Mouse (Mus musculus) c-Kit-positive CD71-positive TER-119-negative erythroid progenitor cells, embryonic 14.5 days (primary cell): ENCODE results near the gene Tdrd6.

ENCODE experiments used
- DNase-seq: peaks from one replicate; pipeline ENCODE4 v3.0.0-alpha.2; 2013; ENCODE audit warnings: low read depth

Tdrd6 gene

DNA sequence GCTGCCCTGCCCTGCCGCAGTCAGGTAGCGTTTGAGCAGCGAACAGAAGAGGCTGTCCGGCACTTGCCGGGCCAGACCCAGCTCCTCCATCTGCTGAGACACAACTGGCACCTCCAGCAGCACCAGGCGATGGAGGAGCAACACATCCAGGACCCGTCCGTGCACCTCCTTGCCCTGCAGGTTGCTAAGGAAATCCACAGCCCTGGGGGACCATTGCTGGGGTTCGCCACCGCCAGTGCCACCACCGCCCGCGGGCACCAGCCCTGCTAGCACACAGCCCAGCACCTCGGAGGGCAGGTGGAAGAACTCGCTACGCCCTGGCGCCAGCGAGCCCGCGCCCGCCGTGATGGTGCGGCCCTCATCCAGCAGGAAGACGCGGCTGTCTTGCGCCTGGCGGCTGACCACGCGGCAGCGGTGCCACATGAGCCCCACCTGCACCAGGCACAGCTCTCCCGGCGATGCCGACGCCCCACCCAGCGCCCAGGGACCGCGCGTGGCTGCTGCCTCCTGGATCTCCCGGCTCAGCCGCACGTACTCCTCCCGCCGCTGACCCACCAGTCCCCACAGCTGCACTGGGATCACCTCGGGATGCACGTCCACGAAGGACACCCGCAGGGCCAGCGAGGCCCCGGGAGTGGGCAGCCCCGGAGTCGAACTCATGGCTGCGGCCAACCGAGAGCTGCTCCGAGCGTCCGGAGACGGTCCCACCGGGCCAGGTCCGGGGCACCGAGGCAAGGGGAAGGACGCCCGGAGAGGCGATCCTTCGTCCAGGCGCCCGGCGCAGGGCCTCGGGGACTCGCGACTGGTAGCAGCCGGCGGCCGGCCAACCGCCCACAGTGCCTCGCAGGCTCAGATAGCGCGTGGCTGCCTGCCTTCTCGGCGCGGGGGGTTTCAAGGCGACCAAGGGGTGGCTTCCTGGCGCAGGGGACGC is at the start of gene Tdrd6:
Tdrd6 (minus strand) TSS at position 804 of the 931 bp plus-strand sequence.
- no peak for DNase-seq

- DNase-seq, result no peak
These were observed 47.2 kb upstream of the Tdrd6 start for GRCm38 (mm10) chr17:43677317-43677716.

- no peak for DNase-seq
These were observed 46.1 kb upstream of the Tdrd6 start for GRCm38 (mm10) chr17:43676241-43676640.

- DNase-seq, result no peak
These were observed 45.1 kb upstream of the Tdrd6 start for GRCm38 (mm10) chr17:43675228-43675627.

DNA sequence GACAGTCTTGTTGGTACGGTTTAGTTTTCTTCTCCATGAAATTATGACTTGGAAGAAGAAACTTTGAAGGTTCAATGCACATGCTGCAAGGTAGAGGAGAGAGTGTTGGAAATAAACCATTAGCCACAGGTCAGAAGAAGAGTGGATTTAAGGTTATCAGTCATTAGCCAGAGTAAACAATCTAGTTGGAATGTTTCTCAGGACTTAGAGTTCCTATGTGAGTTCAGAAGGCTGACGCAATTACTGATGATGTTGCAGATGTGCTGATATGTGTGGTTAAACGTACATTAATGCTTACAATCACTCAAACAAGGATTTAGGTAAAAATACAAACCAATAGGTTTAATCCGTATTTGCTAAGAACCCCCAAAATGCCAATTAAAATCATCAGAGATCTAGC is 41.8 kb upstream of the Tdrd6 start:
- DNase-seq, result no peak

DNA sequence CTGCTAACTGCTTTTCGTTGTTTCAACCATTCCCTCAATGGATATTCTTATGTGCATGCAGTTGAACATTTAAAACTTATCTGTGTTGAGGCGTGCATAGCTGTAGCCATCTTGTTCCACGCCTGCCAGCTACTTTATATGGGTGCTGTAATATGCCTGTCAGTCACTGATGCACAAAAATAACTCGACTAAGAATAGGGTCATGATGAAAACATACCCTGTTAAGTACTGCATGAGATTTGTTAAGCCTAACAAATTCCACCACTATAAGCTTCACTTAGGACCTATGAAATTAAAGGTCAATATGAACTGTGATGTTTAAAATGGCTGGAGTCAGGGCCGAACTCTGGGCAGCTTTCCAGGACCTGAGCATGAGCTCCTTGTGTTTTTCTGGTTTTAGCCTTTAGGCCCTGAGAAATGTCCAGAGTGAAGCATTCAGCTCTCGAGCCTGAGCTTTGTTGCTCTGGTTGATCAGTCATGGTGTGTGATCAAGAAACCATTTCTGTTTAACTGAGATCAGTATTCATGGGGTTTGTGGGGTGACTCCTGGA is 39.1 kb upstream of the Tdrd6 start:
- no peak for DNase-seq

DNA sequence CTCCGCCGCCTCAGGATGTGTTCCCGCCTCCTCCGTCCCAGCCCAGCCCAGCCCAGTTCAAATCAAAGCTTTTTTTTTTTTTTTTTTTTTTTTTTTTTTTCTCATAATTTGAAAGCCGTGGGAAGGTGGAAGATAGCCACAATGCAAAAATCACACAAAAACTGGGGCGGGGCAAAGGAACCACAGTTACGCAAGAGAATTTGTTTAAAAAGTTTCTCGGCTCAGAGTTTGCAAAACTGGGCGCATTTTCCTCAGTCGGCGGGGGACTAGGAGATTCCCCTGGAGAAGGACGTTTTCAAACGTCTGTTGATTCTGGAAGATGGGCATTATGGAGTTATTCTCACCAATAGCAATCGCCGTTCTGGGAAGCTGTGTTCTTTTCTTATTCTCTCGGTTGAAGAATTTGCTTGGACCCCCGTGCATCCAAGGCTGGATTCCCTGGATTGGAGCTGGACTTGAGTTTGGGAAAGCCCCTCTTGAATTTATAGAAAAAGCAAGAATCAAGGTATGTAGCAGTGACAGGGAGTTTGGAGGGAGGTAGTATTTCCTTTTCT is 37.3 kb upstream of the Tdrd6 start, which contains the start of gene Cyp39a1:
Cyp39a1 (plus strand) TSS at position 136 of the 554 bp plus-strand sequence.
- no peak for DNase-seq

DNA sequence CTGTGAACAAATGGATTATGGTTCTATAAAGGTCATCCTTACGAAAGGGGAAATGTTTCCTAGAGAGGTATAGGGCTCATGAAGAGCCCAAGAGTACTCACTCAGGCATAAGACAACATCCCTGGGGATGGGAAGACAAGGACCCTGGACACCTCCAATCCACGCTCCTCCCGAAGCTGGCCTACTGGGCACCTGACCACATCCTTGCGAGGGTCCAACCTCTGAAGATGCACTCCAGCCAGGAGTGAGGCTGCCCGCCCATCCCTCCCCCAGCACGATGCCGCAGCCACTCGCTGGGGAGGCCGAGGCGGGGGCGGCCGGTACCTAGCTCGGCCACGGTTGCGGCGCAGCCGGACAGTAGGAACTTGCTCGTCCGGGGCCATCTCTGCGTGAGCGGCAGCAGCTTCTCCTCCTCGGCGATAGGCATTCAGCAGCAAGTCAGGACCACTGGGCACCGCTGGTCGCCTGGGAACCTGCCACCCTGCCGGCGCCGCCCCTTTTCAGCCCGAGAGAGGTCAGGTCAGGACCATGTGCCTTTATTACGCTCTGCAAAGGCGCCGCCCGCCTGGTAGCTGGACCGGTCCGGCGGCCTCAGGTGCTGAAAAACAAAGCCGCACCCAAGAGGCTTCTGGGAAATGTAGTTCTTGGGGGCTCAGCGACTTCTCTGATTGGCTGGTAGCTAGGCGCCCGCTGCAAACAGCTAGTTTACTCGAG is 36.6 kb upstream of the Tdrd6 start, which contains the start of gene Slc25a27:
Slc25a27 (minus strand) TSS at position 639 of the 714 bp plus-strand sequence.
- DNase-seq, result peak; percentile 73

DNA sequence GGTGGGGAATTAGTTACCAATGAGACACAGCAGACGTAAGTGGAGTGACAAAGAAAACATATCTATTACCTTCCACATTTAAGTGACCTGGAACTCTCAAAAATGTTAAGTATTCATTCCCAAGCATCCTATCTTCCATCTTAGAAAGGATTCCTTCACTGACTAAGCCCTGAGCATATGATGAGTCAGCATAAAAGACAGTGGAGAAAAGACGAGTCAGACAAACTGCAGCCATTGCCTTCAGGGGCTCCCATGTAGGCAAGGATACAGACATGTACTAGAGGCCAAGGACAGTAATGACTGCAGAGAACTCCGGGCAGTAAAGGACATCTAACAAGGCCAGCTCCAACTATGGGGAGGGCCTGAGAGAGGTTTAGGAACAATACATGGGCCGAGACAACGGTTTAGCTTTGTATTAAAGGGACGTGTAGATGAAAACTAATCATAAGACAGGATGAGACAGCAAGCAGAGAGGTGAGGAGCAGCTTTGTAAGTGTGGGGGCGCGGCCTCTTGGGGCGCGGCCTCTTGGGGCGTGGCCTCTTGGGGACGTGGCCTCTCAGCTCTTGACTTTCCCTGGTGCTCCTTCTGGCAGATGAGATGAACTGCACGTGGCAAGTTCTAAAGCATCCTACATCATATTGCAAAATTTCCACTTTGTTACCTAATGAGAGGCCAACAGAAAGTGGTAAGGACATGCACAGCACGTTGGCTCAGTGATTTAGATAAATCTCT is 21.4 kb upstream of the Tdrd6 start:
- DNase-seq, result no peak

GRCm38 (mm10) chr17:43649641-43650436 is 19.7 kb upstream of the Tdrd6 start:
- no peak for DNase-seq

GRCm38 (mm10) chr17:43646925-43647324 is 16.8 kb upstream of the Tdrd6 start:
- DNase-seq, result no peak

DNA sequence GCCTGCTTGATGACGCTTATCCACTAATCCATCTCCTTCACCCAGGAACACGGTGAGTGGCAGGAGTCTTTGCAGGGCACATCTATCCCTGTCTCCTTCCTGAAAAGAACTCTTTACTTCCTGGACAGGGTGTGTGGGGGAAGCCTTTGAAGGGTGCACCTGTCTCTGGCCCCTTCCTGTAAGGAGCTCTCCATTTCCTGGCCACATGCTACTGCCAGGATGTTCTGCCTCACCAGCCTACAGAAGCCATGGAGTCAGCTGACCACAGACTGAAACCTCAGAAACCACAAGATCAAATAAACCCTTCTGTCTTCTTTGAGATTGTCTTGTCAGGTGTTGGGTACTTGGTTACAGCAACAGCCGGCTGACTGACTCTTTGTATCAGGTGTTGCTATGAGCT is 15.0 kb upstream of the Tdrd6 start:
- no peak for DNase-seq

DNA sequence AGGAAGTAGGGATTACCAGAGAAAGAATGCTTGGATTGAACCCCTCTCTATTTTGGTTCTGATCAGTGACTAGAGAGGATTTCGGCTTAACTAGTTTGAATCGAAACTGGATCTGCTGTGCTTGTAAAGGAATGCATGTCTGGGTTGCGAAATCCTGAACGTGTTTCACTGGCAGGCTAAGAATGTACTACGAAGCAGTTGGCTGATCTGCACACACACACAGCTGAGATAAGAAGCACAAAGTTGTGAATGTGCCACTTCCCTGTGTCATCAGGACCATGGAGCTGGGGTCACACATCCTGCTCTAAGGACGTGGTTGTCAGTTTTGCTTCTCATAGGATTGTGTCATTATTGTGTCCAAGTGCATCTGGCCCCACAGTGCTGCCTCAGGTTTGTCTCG is 14.3 kb upstream of the Tdrd6 start:
- no peak for DNase-seq

DNA sequence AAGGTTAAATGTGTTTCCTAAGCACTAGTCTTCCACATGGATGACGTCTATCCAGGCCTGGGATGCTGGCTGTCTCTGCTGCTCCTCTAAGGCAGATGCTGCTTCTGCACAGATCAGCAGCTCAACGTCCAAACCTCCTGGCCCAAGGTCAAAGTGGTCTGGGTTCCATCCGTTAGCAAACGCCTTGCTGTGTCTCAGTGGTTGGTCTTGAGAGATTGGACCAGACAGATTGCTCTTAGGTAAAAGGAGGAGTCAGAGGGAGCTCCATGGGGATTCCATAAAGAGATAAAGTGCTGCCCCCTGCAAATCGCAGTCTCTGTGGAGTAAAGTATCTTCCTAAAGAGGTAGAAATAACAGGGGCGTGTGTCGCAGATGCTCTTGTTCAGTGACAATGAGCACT is 13.1 kb upstream of the Tdrd6 start:
- DNase-seq, result no peak

- DNase-seq, result no peak
These were observed 10.7 kb upstream of the Tdrd6 start for GRCm38 (mm10) chr17:43640825-43641224.

DNA sequence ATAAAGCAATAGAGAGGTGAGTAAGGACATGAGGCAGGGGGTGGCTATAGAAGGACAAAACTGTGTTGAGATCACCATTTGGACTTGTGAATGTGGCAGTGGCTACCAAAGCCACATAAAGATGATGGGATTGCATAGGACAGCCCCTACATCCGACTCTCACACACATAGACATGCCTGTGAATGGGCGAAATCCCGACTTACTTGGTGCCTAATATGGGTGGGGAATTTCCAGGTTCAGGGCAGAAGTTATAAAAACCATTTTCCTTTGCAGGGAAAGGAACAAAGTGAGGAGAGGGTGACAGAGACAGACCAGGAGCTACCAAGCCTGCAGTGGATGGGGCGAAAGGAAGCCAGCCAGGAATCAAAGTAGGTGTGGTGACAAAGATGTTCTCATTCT is 7.0 kb upstream of the Tdrd6 start:
- DNase-seq, result no peak

DNA sequence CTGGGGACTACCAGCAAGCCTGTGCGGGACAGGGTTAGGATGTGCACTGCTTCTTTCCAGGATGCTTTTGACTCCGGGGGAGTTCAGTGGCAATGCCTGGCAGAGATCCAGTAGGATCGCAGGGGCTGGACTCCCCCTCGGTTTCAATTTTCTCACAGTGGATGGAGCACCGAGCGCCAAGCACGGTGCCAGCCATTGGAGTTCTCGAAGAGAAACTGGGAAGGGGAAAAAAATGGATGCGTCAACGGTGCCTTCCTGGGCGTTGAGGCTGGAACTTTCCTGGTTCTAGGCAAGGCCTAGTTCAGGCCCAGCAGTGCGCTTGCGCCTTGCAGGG is 295 bp upstream of the Tdrd6 start:
- no peak for DNase-seq

DNA sequence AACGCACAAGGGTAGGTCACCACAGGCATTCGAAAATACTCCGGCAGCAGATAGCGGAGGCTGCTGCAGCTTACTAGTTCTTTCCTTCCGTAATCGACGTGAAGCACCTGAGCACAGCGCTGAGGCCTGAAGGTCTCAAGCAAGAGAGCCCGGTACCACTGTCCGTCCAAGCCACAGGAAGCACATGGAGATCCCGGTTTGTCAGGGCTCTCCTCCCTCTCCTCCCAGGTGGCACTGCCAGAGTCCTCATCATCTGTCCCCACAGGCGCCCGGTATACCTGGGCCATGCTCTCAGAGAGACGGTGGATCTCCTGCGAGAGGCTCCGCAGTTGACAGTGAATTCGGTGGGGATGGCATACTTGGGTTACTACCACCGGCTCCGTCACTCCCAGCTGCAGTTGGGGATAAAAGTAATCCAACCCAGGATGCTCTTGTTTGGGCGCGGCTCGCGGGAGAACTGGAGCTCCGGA is 1.0 kb downstream of the Tdrd6 start:
- DNase-seq, result no peak

- DNase-seq, result no peak
These were observed 1.9 kb downstream of the Tdrd6 start for GRCm38 (mm10) chr17:43628246-43628645.

- DNase-seq, result no peak
These were observed 8.0 kb downstream of the Tdrd6 start for GRCm38 (mm10) chr17:43622076-43622475.

DNA sequence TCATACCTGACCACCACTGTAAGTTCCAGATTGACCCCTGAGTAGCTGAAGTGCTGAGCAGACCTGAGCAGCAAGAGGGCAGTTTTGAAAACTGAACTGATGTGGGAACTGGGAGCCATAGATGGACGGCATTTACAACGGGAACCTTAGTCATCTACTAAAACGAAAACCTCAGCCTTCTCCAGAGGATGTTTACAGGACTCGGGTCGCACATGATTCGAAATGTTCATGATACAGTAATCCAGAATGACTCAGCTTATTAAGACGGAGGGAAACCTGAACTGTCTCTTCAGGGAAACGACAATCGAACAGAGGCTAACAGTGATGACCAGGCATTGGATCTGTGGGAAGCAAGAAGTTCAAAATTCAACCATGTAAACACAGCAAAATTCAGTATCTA is 10.9 kb downstream of the Tdrd6 start:
- DNase-seq, result no peak
